Mouse (Mus musculus) CD4-positive, CD25-positive, alpha-beta regulatory T cell, adult 4 months (primary cell): Measurements from ENCODE around the gene Qprt. TPM values are rescaled to one million over a fixed set of nuclear protein-coding genes. Genes with fewer than 3 reads are reported as not detected.

ENCODE experiments used
- ATAC-seq: one replicate; pipeline ENCODE4 v1.8.0; 2017
- polyA plus RNA-seq, 2 experiments: library from polyadenylated mRNA; unstranded; fragments of 100-300 nt; shearing (Covaris generic); gene quantifications; one replicate each; pipeline ENCODE4 v1.2.1; 2017

Qprt gene
- polyA plus RNA-seq: 10 to 100 TPM in 1 of 2 experiments, 1 to 10 TPM in 1; 7.5 to 15.2 TPM

GRCm38 (mm10) chr7:127121911-127122270 lies at the start of gene Qprt:
TSS of gene Qprt (minus strand) at chr7:127122226.
- ATAC-seq: no peak

- ATAC-seq: peak; percentile 57
Observed at GRCm38 (mm10) chr7:127166501-127166900, 44.5 kb upstream of the Qprt start.

GRCm38 (mm10) chr7:127165607-127166493 lies 43.8 kb upstream of the Qprt start:
- peak; percentile 91 for ATAC-seq

GRCm38 (mm10) chr7:127164002-127164401 lies 42.0 kb upstream of the Qprt start:
- no peak for ATAC-seq

GRCm38 (mm10) chr7:127162546-127162945 lies 40.5 kb upstream of the Qprt start:
- ATAC-seq: no peak

GRCm38 (mm10) chr7:127157548-127157947 lies 35.5 kb upstream of the Qprt start:
- no peak for ATAC-seq

GRCm38 (mm10) chr7:127153477-127153876 lies 31.5 kb upstream of the Qprt start:
- no peak for ATAC-seq

- ATAC-seq: no peak
Observed at GRCm38 (mm10) chr7:127152464-127152863, 30.4 kb upstream of the Qprt start.

GRCm38 (mm10) chr7:127147901-127148300 lies 25.9 kb upstream of the Qprt start:
- no peak for ATAC-seq

- no peak for ATAC-seq
Observed at GRCm38 (mm10) chr7:127146267-127146603, 24.2 kb upstream of the Qprt start.

- ATAC-seq: no peak
Observed at GRCm38 (mm10) chr7:127145387-127146266, 23.6 kb upstream of the Qprt start.

- ATAC-seq: peak; percentile 94
Observed at GRCm38 (mm10) chr7:127144412-127144811, 22.4 kb upstream of the Qprt start.

- no peak for ATAC-seq
Observed at GRCm38 (mm10) chr7:127142666-127143065, 20.6 kb upstream of the Qprt start.

GRCm38 (mm10) chr7:127142214-127142613 lies 20.2 kb upstream of the Qprt start:
- no peak for ATAC-seq

GRCm38 (mm10) chr7:127140623-127141404 lies 18.8 kb upstream of the Qprt start:
- ATAC-seq: no peak

GRCm38 (mm10) chr7:127139562-127139961 lies 17.5 kb upstream of the Qprt start:
- no peak for ATAC-seq

- ATAC-seq: no peak
Observed at GRCm38 (mm10) chr7:127139100-127139499, 17.1 kb upstream of the Qprt start.

- peak; percentile 72 for ATAC-seq
Observed at GRCm38 (mm10) chr7:127137262-127138017, 15.4 kb upstream of the Qprt start, which contains the start of gene Spn. TSS of gene Spn (minus strand) at chr7:127137823.

- ATAC-seq: peak; percentile 13
Observed at GRCm38 (mm10) chr7:127136181-127137071, 14.4 kb upstream of the Qprt start.

GRCm38 (mm10) chr7:127134821-127135447 lies 12.9 kb upstream of the Qprt start:
- ATAC-seq: peak; percentile 24
